Mouse (Mus musculus) embryonic facial prominence, embryonic 11.5 days (tissue): ENCODE measurements at regions not wholly inside any gene's neighbourhood (a gene's known extent, or its start where the extent isn't known, plus 50 kb on each side); places are given as distances from the start of the nearest gene placed in this dataset.
A peak's percentile ranks its signal among the peaks of the same experiment; 100 is the strongest.

ENCODE experiments used
- ATAC-seq: fragments of 200-750 bp; cut with Nextera tagmentation; replicated peaks from 2 replicates; pipeline ENCODE4 v1.8.0; 2017; ENCODE audit warnings: low read depth; ENCODE audit not compliant: insufficient number of reproducible peaks, low FRiP score, low TSS enrichment
- DNase-seq: peaks from one replicate; pipeline ENCODE4 v3.0.0-alpha.2; 2015; ENCODE audit warnings: low spot score
- H3K27ac ChIP-seq: fragments of 300-500 bp; sonication (generic); replicated peaks from 2 replicates; pipeline ENCODE4 v1.5.1; 2014; ENCODE audit warnings: mild to moderate bottlenecking, low read depth, low read length, control low read depth
- H3K27me3 ChIP-seq: fragments of 300-500 bp; sonication (generic); 2 replicates; pipeline ENCODE4 v1.6.1; 2014; ENCODE audit warnings: mild to moderate bottlenecking, low read length, moderate library complexity, mixed read lengths; ENCODE audit not compliant: control insufficient read depth, insufficient read depth
- H3K36me3 ChIP-seq: fragments of 300-500 bp; sonication (generic); replicated peaks from 2 replicates; pipeline ENCODE4 v1.6.1; 2014; ENCODE audit warnings: low read depth, mild to moderate bottlenecking, low read length, moderate library complexity, mixed read lengths; ENCODE audit not compliant: control insufficient read depth, insufficient read depth
- H3K4me1 ChIP-seq: fragments of 300-500 bp; sonication (generic); 2 replicates; pipeline ENCODE4 v1.6.1; 2014; ENCODE audit warnings: low read length, mixed read lengths; ENCODE audit not compliant: control insufficient read depth, insufficient read depth
- H3K4me2 ChIP-seq: fragments of 300-500 bp; sonication (generic); 2 replicates; pipeline ENCODE4 v1.6.1; 2014; ENCODE audit warnings: low read depth, mild to moderate bottlenecking, control low read depth, low read length, moderate library complexity
- H3K4me3 ChIP-seq: fragments of 300-500 bp; sonication (generic); 2 replicates; pipeline ENCODE4 v1.5.1; 2014; ENCODE audit warnings: low read depth, low read length, control low read depth
- H3K9ac ChIP-seq: fragments of 300-500 bp; sonication (generic); replicated peaks from 2 replicates; pipeline ENCODE4 v1.6.1; 2014; ENCODE audit warnings: mild to moderate bottlenecking, control low read depth, low read length
- H3K9me3 ChIP-seq: fragments of 300-500 bp; sonication (generic); replicated peaks from 2 replicates; pipeline ENCODE4 v1.6.1; 2016; ENCODE audit warnings: mild to moderate bottlenecking, low read length, inconsistent platforms, mixed read lengths; ENCODE audit not compliant: control insufficient read depth
- WGBS: fragments of 180-500 bp; shearing (Covaris S2); extraction: QIAGEN DNeasy Blood & Tissue Kit; methylation state at CpG from one replicate; pipeline ENCODE4 v1.1.7; 2014; 5-methylcytosine and 5-hydroxymethylcytosine counted together

- Histone ChIP-seq H3K36me3 (no peaks in the 10 kb centered on the region), H3K9ac (no peak overlapping the region), H3K27me3 (no peaks in the 10 kb centered on the region), H3K4me1 (no peaks in the 10 kb centered on the region), H3K9me3 (no peaks in the 10 kb centered on the region), H3K4me2 (no peak overlapping the region), H3K4me3 (no peak overlapping the region), H3K27ac (no peak overlapping the region)
- 58% methylated on average over 3 of the region's 3 CpGs for WGBS
- ATAC-seq (no peak), DNase-seq (peak; percentile 43)
These were observed 1463.8 kb downstream of the Fstl5 start for GRCm38 (mm10) chr3:77537848-77538247.

- 65% methylated on average over 2 of the region's 2 CpGs for WGBS
- no peaks in the 10 kb centered on the region for H3K4me1 ChIP-seq
- no peak for DNase-seq
- H3K4me3 ChIP-seq, result no peak overlapping the region
- H3K36me3 ChIP-seq, result no peaks in the 10 kb centered on the region
- H3K27me3 ChIP-seq, result no peaks in the 10 kb centered on the region
- no peaks in the 10 kb centered on the region for H3K9me3 ChIP-seq
- no peak overlapping the region for H3K4me2 ChIP-seq
- no peak for ATAC-seq
- no peak overlapping the region for H3K9ac ChIP-seq
- H3K27ac ChIP-seq, result no peak overlapping the region
These were observed 1503.2 kb downstream of the Fstl5 start for GRCm38 (mm10) chr3:77577267-77577666.

GRCm38 (mm10) chr3:77587218-77587617, 1513.1 kb downstream of the Fstl5 start:
- no peak overlapping the region for H3K9ac ChIP-seq
- no peaks in the 10 kb centered on the region for H3K27me3 ChIP-seq
- H3K4me1 ChIP-seq, result no peaks in the 10 kb centered on the region
- H3K4me2 ChIP-seq, result no peak overlapping the region
- no peak overlapping the region for H3K27ac ChIP-seq
- H3K9me3 ChIP-seq, result no peaks in the 10 kb centered on the region
- no peak overlapping the region for H3K4me3 ChIP-seq
- 84% methylated on average over 3 of the region's 3 CpGs for WGBS
- ATAC-seq (no peak), DNase-seq (no peak)
- H3K36me3 ChIP-seq, result no peaks in the 10 kb centered on the region
